Mouse (Mus musculus) hindbrain, embryonic 12.5 days (tissue): ENCODE results near the gene Chrng. TPM values are rescaled to one million over a fixed set of nuclear protein-coding genes. Genes with fewer than 3 reads are reported as not detected.
A peak's percentile ranks its signal among the peaks of the same experiment; 100 is the strongest.

Source experiments
- ATAC-seq: fragments of 200-750 bp; cut with Nextera tagmentation; 2 replicates; pipeline ENCODE4 v1.8.0; 2017; ENCODE audit warnings: moderate TSS enrichment; ENCODE audit not compliant: low FRiP score
- H3K27ac ChIP-seq: fragments of 300-500 bp; sonication (generic); 2 replicates; pipeline ENCODE4 v1.5.1; 2016; ENCODE audit warnings: mild to moderate bottlenecking
- H3K27me3 ChIP-seq: fragments of 300-500 bp; sonication (generic); 2 replicates; pipeline ENCODE4 v1.6.1; 2016; ENCODE audit warnings: mild to moderate bottlenecking
- H3K36me3 ChIP-seq: fragments of 300-500 bp; sonication (generic); 2 replicates; pipeline ENCODE4 v1.6.1; 2016; ENCODE audit warnings: mild to moderate bottlenecking
- H3K4me1 ChIP-seq: fragments of 300-500 bp; sonication (generic); 2 replicates; pipeline ENCODE4 v1.6.1; 2016
- H3K4me2 ChIP-seq: fragments of 300-500 bp; sonication (generic); replicated peaks from 2 replicates; pipeline ENCODE4 v1.6.1; 2016; ENCODE audit warnings: mild to moderate bottlenecking
- H3K4me3 ChIP-seq: fragments of 300-500 bp; sonication (generic); 2 replicates; pipeline ENCODE4 v1.5.1; 2016; ENCODE audit warnings: mild to moderate bottlenecking
- H3K9ac ChIP-seq: fragments of 300-500 bp; sonication (generic); 2 replicates; pipeline ENCODE4 v1.6.1; 2016; ENCODE audit warnings: mild to moderate bottlenecking, moderate library complexity
- H3K9me3 ChIP-seq: fragments of 300-500 bp; sonication (generic); replicated peaks from 2 replicates; pipeline ENCODE4 v1.6.1; 2016; ENCODE audit warnings: mild to moderate bottlenecking
- WGBS: fragments of 180-500 bp; shearing (Covaris S2); methylation state at CpG from one replicate; pipeline ENCODE4 v1.1.7; 2016; 5-methylcytosine and 5-hydroxymethylcytosine counted together
- polyA plus RNA-seq: library from polyadenylated mRNA; unstranded; fragments of >200 nt; fragmentation: Nextera tagmentation; extraction: Ambion mirVana; gene quantifications from 2 replicates; pipeline ENCODE4 v1.2.1, GENCODE M21; 2016

Gene Chrng
- 0.90 and 3.0 TPM in 2 replicates for polyA plus RNA-seq

GRCm38 (mm10) chr1:87204465-87204864 lies at the start of gene Chrng:
Gene Chrng (plus strand): TSS chr1:87204657.
- no peaks in the 10 kb centered on the region for H3K36me3 ChIP-seq

GRCm38 (mm10) chr1:87155531-87156198 lies 48.8 kb upstream of the Chrng start:
- H3K4me3 ChIP-seq, result peak overlapping the region; percentile 47
- peaks cover 89% of the 10 kb centered on the region for H3K27me3 ChIP-seq
- 0 out of 2 replicates have a peak overlapping the region, but pooled peaks have one; percentile 62 for H3K27ac ChIP-seq
- peak overlapping the region; percentile 75 for H3K4me2 ChIP-seq
- H3K36me3 ChIP-seq, result no peaks in the 10 kb centered on the region
- H3K9me3 ChIP-seq, result no peaks in the 10 kb centered on the region
- H3K9ac ChIP-seq, result peak overlapping the region; percentile 63
- H3K4me1 ChIP-seq, result peaks cover 29% of the 10 kb centered on the region
- under 1% methylated on average over 45 of the region's 56 CpGs for WGBS
- peak; percentile 21; the same call in 1 of the 2 replicates for ATAC-seq

More at GRCm38 (mm10) chr1:87204465-87204864, at the start of gene Chrng:
- Histone ChIP-seq H3K9me3 (no peaks in the 10 kb centered on the region), H3K4me2 (no peak within 1 kb of the TSS), H3K4me1 (peaks cover 5% of the 10 kb centered on the region; the same call in 1 of the 2 replicates), H3K9ac (no peak within 1 kb of the TSS), H3K27me3 (peaks cover 27% of the 10 kb centered on the region), H3K27ac (no peak within 1 kb of the TSS), H3K4me3 (no peak within 1 kb of the TSS)
- 91% methylated on average over 7 of the region's 7 CpGs for WGBS
- no peak for ATAC-seq

DNA sequence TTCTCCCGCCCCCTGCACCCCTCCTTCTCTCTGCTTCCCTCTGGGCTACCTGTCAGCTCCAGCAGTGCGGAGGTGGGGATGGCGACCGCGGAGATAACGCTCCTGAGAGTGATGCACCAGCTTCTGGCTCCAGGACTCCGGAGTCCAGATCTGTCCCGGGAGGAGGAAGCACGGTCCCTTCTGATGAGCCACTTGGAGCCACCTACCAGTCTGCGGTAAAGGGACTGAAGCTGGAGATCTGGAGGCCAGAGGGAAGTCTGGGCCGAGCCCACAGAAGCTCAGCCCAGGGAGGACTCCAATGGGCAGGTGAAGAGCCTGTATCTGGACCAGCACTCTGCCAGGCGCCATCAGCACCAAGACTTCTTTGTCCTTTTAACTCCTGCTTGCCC lies 48.3 kb upstream of the Chrng start, which contains the start of gene Ecel1:
Ecel1 (minus strand) TSS at position 323 of the 389 bp plus-strand sequence.
- peaks cover 29% of the 10 kb centered on the region for H3K4me1 ChIP-seq
- H3K27me3 ChIP-seq, result peaks cover 85% of the 10 kb centered on the region
- H3K27ac ChIP-seq, result 0 out of 2 replicates have a peak within 1 kb of the TSS, but pooled peaks have one; percentile 62
- peak within 1 kb of the TSS; percentile 75 for H3K4me2 ChIP-seq
- WGBS, result 4% methylated on average over 11 of the region's 12 CpGs
- no peaks in the 10 kb centered on the region for H3K36me3 ChIP-seq
- H3K9me3 ChIP-seq, result no peaks in the 10 kb centered on the region
- no peak for ATAC-seq
- peak within 1 kb of the TSS; percentile 47 for H3K4me3 ChIP-seq
- peak within 1 kb of the TSS; percentile 63 for H3K9ac ChIP-seq

DNA sequence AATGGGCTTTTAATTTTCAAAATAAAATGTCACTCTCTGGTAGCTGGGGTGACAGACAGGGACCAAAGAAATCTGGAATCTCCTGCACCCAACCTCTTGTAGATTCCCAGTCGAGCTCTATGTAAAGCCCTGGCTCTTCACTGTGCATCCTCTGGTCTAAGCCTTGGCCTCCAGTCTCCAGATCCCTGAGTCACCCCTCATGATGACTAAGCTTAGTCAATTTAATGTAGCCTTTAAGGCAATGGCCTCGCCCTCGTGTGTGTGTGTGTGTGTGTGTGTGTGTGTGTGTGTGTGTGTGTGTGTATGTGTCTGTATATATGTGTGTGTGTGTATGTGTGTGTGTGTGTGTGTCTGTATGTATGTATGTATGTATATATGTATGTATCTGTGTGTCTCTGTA lies 45.1 kb upstream of the Chrng start:
- ATAC-seq, result no peak
- H3K36me3 ChIP-seq, result no peaks in the 10 kb centered on the region
- WGBS, result 82% methylated on average over 3 of the region's 3 CpGs
- H3K4me3 ChIP-seq, result no peak overlapping the region
- H3K27me3 ChIP-seq, result peaks cover 60% of the 10 kb centered on the region
- H3K27ac ChIP-seq, result no peak overlapping the region
- no peak overlapping the region for H3K4me2 ChIP-seq
- H3K4me1 ChIP-seq, result peaks cover 28% of the 10 kb centered on the region
- no peak overlapping the region for H3K9ac ChIP-seq
- no peaks in the 10 kb centered on the region for H3K9me3 ChIP-seq

GRCm38 (mm10) chr1:87164164-87164795 lies 40.2 kb upstream of the Chrng start:
- peaks cover 26% of the 10 kb centered on the region for H3K27me3 ChIP-seq
- peaks cover 20% of the 10 kb centered on the region for H3K4me1 ChIP-seq
- 35% methylated on average over 9 of the region's 11 CpGs for WGBS
- H3K4me3 ChIP-seq, result no peak overlapping the region
- peak; percentile 57 for ATAC-seq
- no peak overlapping the region for H3K4me2 ChIP-seq
- no peak overlapping the region for H3K9ac ChIP-seq
- peak overlapping the region; percentile 50 for H3K27ac ChIP-seq
- no peaks in the 10 kb centered on the region for H3K36me3 ChIP-seq
- no peaks in the 10 kb centered on the region for H3K9me3 ChIP-seq

- H3K36me3 ChIP-seq, result no peaks in the 10 kb centered on the region
- 0 out of 2 replicates have a peak, but pooled peaks have one; percentile 7 for ATAC-seq
- no peak overlapping the region for H3K4me3 ChIP-seq
- H3K27ac ChIP-seq, result peak overlapping the region; percentile 50
- H3K4me2 ChIP-seq, result no peak overlapping the region
- H3K9me3 ChIP-seq, result no peaks in the 10 kb centered on the region
- peaks cover 24% of the 10 kb centered on the region for H3K27me3 ChIP-seq
- H3K9ac ChIP-seq, result no peak overlapping the region
- 50% methylated on average over 9 of the region's 9 CpGs for WGBS
- H3K4me1 ChIP-seq, result peaks cover 24% of the 10 kb centered on the region
Observed at GRCm38 (mm10) chr1:87164796-87165184, 39.7 kb upstream of the Chrng start.

- Histone ChIP-seq H3K27ac (peak overlapping the region; percentile 77), H3K36me3 (no peaks in the 10 kb centered on the region), H3K4me1 (peaks cover 52% of the 10 kb centered on the region), H3K9ac (no peak overlapping the region), H3K4me2 (peak overlapping the region; percentile 13), H3K27me3 (peaks cover 41% of the 10 kb centered on the region), H3K4me3 (no peak overlapping the region), H3K9me3 (no peaks in the 10 kb centered on the region)
- ATAC-seq, result peak; percentile 39
- WGBS, result 12% methylated on average over 19 of the region's 19 CpGs
Observed at GRCm38 (mm10) chr1:87170458-87170857, 34.0 kb upstream of the Chrng start.

DNA sequence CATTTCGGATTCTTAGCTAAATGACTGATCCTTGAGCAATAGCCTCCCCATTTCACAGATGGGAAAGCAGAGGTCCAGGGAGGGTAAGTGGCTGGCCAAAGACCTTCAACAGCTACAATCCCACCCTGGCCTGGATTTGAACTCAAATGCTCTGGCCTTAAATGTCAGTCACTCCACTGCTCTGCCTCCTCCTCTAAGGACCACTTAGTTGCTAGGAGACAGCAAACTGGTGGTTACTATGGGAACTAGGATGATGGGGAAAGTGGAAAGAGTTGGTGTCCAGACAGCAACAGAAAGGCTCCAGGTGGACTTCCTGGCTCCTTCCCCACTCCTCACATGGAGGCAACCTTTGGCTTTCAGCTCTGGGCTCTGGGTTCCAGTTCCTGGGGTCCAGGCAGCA lies 33.1 kb upstream of the Chrng start:
- no peak for ATAC-seq
- peaks cover 38% of the 10 kb centered on the region for H3K27me3 ChIP-seq
- peak overlapping the region; percentile 77; the same call in 1 of the 2 replicates for H3K27ac ChIP-seq
- 92% methylated on average over 1 of the region's 1 CpGs for WGBS
- H3K36me3 ChIP-seq, result no peaks in the 10 kb centered on the region
- H3K9ac ChIP-seq, result no peak overlapping the region
- H3K9me3 ChIP-seq, result no peaks in the 10 kb centered on the region
- peaks cover 60% of the 10 kb centered on the region for H3K4me1 ChIP-seq
- H3K4me2 ChIP-seq, result no peak overlapping the region
- no peak overlapping the region for H3K4me3 ChIP-seq

DNA sequence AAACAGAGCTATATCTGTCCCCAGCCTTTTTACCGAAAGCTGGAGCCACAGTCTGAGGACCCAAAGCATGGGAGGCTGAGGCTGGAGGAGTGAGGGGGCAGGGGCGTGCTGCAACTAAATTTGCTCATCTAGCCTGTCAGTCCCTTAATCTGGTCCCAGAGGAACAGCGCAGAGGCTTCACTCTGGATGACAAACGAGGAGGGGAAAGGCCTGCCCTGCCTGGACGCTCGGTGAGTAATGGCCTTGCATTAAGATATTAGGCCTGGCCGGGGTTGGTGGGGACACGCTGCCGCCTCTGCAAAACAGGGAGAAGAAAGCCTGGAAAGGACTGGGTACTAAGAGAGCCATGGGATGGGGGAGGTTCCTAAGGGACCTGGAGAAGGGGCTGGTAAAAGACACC lies 32.1 kb upstream of the Chrng start:
- Histone ChIP-seq H3K36me3 (no peaks in the 10 kb centered on the region), H3K27ac (peak overlapping the region; percentile 67), H3K9me3 (no peaks in the 10 kb centered on the region), H3K27me3 (peaks cover 40% of the 10 kb centered on the region), H3K9ac (no peak overlapping the region), H3K4me1 (peaks cover 65% of the 10 kb centered on the region), H3K4me3 (no peak overlapping the region), H3K4me2 (no peak overlapping the region)
- no peak for ATAC-seq
- 34% methylated on average over 9 of the region's 9 CpGs for WGBS

GRCm38 (mm10) chr1:87174006-87174955 lies 30.2 kb upstream of the Chrng start:
- H3K36me3 ChIP-seq, result no peaks in the 10 kb centered on the region
- peaks cover 65% of the 10 kb centered on the region for H3K4me1 ChIP-seq
- no peak for ATAC-seq
- no peaks in the 10 kb centered on the region for H3K9me3 ChIP-seq
- H3K4me3 ChIP-seq, result no peak overlapping the region
- 0 out of 2 replicates have a peak overlapping the region, but pooled peaks have one; percentile 23 for H3K4me2 ChIP-seq
- no peak overlapping the region for H3K9ac ChIP-seq
- 23% methylated on average over 28 of the region's 28 CpGs for WGBS
- peaks cover 37% of the 10 kb centered on the region for H3K27me3 ChIP-seq
- no peak overlapping the region for H3K27ac ChIP-seq

DNA sequence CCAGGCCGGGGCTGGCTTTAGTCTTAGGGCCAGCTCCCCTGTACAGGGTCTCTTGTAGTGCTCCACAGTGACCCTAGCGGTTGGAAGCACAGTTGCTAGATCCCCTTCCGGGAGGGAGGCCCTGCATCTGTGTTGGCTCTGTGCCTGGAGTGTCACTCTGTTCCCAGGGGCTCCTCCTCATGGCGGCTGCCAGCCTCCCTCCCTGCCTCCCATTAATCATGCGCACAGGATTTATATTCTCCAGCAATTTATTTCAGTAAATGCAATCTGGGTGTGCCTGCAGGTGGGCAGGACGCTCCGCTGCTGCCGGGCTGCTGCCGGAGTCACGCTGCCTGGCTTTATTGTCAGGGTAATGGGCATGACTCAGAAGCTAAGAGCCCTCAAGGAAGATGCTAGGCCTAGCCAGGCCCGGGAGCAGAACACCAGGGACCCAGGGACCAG lies 28.6 kb upstream of the Chrng start:
- peaks cover 51% of the 10 kb centered on the region for H3K4me1 ChIP-seq
- no peak overlapping the region for H3K9ac ChIP-seq
- H3K4me2 ChIP-seq, result peak overlapping the region; percentile 15; the same call in 1 of the 2 replicates
- H3K9me3 ChIP-seq, result no peaks in the 10 kb centered on the region
- peak; percentile 87 for ATAC-seq
- H3K4me3 ChIP-seq, result no peak overlapping the region
- peak overlapping the region; percentile 66 for H3K27ac ChIP-seq
- WGBS, result 11% methylated on average over 11 of the region's 11 CpGs
- H3K27me3 ChIP-seq, result peaks cover 33% of the 10 kb centered on the region
- H3K36me3 ChIP-seq, result no peaks in the 10 kb centered on the region
